Mouse (Mus musculus) stomach, postnatal 0 days (tissue): Measurements from ENCODE around the gene Sim2. TPM values are rescaled to one million over a fixed set of nuclear protein-coding genes. Genes with fewer than 3 reads are reported as not detected.

ENCODE experiments used
- ATAC-seq: fragments of 200-750 bp; cut with Nextera tagmentation; 2 replicates; pipeline ENCODE4 v1.8.0; 2017; ENCODE audit not compliant: low FRiP score, low TSS enrichment
- DNase-seq: peaks from one replicate; pipeline ENCODE4 v3.0.0-alpha.2; 2016; ENCODE audit warnings: low spot score
- H3K27ac ChIP-seq: fragments of 300-500 bp; sonication (generic); replicated peaks from 2 replicates; pipeline ENCODE4 v1.5.1; 2014; ENCODE audit warnings: mild to moderate bottlenecking, control low read depth
- H3K27me3 ChIP-seq: fragments of 300-500 bp; sonication (generic); 2 replicates; pipeline ENCODE4 v1.6.1; 2014; ENCODE audit warnings: low read length; ENCODE audit not compliant: control insufficient read depth, insufficient read depth
- H3K36me3 ChIP-seq: fragments of 300-500 bp; sonication (generic); 2 replicates; pipeline ENCODE4 v1.6.1; 2014; ENCODE audit warnings: low read length, mixed read lengths; ENCODE audit not compliant: control insufficient read depth, insufficient read depth
- H3K4me1 ChIP-seq: fragments of 300-500 bp; sonication (generic); replicated peaks from 2 replicates; pipeline ENCODE4 v1.6.1; 2014; ENCODE audit warnings: antibody characterized with exemption; ENCODE audit not compliant: control insufficient read depth, insufficient read depth
- H3K4me2 ChIP-seq: fragments of 300-500 bp; sonication (generic); replicated peaks from 2 replicates; pipeline ENCODE4 v1.6.1; 2014; ENCODE audit warnings: low read depth, mild to moderate bottlenecking, control low read depth, moderate library complexity
- H3K4me3 ChIP-seq: fragments of 300-500 bp; sonication (generic); 2 replicates; pipeline ENCODE4 v1.5.1; 2014; ENCODE audit warnings: low read depth, low read length, control low read depth
- H3K9ac ChIP-seq: fragments of 300-500 bp; sonication (generic); 2 replicates; pipeline ENCODE4 v1.6.1; 2014; ENCODE audit warnings: mild to moderate bottlenecking, low read length, control low read depth, mixed read lengths
- H3K9me3 ChIP-seq: fragments of 300-500 bp; sonication (generic); 2 replicates; pipeline ENCODE4 v1.6.1; 2016; ENCODE audit warnings: low read length; ENCODE audit not compliant: control insufficient read depth
- CTCF ChIP-seq: IDR thresholded peaks from 2 replicates; pipeline ENCODE4 v1.5.1; 2016; ENCODE audit warnings: antibody characterized with exemption, low read depth, mild to moderate bottlenecking, moderate library complexity
- EP300 ChIP-seq: optimal IDR thresholded peaks from 2 replicates; pipeline ENCODE3; 2016; ENCODE audit warnings: antibody characterized with exemption
- WGBS: fragments of 180-500 bp; shearing (Covaris S2); extraction: QIAGEN DNeasy Blood & Tissue Kit; methylation state at CpG from one replicate; pipeline ENCODE4 v1.1.7; 2014; 5-methylcytosine and 5-hydroxymethylcytosine counted together
- polyA plus RNA-seq: library from polyadenylated mRNA; unstranded; fragments of >200 nt; fragmentation: Nextera tagmentation; extraction: Ambion mirVana; gene quantifications from 2 replicates; pipeline ENCODE4 v1.2.1, GENCODE M21; 2015

Gene Sim2
- polyA plus RNA-seq, 1 experiment from 2014 or later, result 0.17 TPM

DNA sequence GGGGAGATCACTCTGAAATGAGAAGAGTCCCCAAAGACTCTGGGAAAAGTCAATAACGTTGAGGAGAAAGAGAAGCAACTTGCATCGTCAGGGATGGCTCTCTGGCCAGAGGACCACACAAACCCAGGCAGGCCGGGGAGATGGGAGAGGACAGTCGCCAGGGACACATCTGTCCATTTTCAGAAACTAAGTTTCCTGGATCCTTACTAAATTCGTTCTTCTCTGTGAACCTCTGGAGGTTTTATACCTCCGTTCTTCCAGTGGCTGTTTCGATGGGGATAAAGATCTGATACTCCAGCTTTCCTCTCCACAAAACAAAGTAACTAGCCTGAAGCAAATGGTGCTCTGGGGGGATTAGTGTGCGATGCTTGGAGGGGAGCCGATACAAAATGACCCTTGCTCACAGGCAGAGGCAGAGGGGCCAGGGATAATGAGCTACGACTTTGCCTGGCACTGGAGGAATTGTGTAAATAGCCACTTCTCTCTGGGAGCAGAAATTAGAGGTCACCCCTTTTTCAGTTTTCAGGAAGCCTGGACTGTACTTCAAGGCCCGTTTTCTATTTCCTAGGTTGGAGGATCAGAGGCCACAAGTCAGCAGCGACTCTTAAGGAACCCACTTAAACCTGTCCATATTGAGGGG is 7.9 kb downstream of the Sim2 start:
- Histone ChIP-seq H3K4me2 (no peak overlapping the region), H3K4me3 (no peak overlapping the region), H3K27ac (no peak overlapping the region), H3K27me3 (peaks cover 20% of the 10 kb centered on the region; the same call in 1 of the 2 replicates), H3K36me3 (no peaks in the 10 kb centered on the region), H3K9me3 (no peaks in the 10 kb centered on the region), H3K4me1 (no peaks in the 10 kb centered on the region), H3K9ac (no peak overlapping the region)
- ATAC-seq (no peak), DNase-seq (no peak)
- 12% methylated on average over 12 of the region's 12 CpGs for WGBS
- TF ChIP-seq CTCF, result no peak
- no peak for TF ChIP-seq EP300

DNA sequence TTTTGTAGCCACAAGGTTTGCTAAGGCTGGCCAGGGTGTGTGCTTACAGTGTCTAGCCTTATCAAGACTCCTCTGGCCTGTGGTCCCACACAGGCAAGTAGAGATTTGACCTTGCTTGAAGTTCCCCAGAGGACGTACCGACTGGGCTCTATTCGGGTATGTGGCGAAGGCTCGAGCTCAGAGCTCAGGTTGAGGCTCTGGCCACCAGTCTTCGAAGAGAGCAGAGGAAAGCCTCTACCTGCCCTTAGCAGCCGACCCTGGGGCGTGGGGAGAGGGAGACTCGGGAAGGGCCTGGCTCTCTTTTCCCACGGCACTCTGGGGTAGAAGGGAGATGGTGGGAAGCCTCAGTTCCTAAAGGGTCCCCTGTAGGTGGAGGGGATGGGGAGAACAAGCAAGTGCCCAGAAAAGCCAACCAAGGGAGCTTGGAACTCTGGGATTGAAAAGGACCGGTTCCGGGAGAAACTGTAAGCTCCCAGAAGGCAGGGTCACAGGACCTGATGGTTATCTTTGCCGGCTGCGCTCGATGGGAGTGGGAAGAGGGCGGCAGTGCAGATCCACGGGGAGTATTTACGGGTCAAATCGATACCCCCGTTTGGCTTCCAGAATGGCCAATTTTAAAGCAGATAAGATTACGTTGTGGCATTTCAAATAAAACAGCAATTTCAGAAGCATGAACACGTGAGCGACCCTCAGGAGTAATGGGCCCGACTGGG is 8.6 kb downstream of the Sim2 start:
- Histone ChIP-seq H3K36me3 (no peaks in the 10 kb centered on the region), H3K4me1 (no peaks in the 10 kb centered on the region), H3K9ac (no peak overlapping the region), H3K9me3 (no peaks in the 10 kb centered on the region), H3K27ac (no peak overlapping the region), H3K27me3 (peaks cover 22% of the 10 kb centered on the region; the same call in 1 of the 2 replicates), H3K4me3 (no peak overlapping the region), H3K4me2 (no peak overlapping the region)
- DNase-seq (no peak), ATAC-seq (no peak)
- TF ChIP-seq CTCF (no peak), EP300 (no peak)
- 17% methylated on average over 24 of the region's 24 CpGs for WGBS

DNA sequence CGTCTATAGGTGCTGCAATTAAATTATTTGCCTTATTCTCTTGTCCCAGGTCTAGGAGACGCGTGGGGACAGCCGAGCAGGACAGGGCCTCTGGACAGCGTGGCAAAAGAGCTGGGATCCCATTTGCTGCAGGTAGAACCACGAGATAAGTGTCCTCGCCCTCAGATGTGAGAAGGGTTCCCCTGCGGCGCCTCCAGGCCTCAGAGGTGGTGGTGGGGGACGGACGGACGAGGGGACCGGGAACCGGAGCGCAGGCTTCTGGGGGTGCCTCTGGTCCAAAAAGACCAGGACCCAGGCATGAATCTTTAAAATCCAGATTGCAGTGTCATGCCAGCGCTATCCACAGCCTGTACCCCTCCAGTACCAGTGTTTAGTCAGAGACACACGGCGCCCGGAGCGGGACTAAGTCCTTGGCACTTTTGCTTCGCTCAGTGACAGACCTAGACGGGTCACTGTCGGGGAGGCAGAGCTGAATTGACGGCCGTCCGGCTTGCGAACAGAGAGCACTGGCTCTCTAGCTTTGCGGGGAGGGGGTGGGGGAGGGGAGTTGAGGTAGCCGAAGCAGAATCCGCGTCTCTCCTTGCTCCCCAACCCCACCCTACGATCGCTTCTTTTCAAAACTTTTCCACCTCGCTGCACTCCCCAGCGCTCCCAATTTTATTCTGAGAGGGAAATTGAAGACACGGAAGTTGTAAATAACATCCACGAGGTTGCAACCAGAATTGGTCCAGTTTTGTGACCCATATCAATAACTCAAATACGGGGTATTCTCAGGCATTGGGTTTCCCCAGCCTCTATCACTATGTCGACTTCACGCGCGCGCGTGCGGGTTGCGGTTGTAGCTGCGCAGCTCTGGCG is 9.7 kb downstream of the Sim2 start:
- ATAC-seq (0 out of 2 replicates have a peak, but pooled peaks have one; percentile 9), DNase-seq (no peak)
- Histone ChIP-seq H3K36me3 (no peaks in the 10 kb centered on the region), H3K27me3 (peaks cover 19% of the 10 kb centered on the region; the same call in 1 of the 2 replicates), H3K9ac (no peak overlapping the region), H3K4me2 (no peak overlapping the region), H3K4me1 (no peaks in the 10 kb centered on the region), H3K9me3 (no peaks in the 10 kb centered on the region), H3K4me3 (no peak overlapping the region), H3K27ac (no peak overlapping the region)
- 7% methylated on average over 48 of the region's 48 CpGs for WGBS
- TF ChIP-seq CTCF, result no peak

DNA sequence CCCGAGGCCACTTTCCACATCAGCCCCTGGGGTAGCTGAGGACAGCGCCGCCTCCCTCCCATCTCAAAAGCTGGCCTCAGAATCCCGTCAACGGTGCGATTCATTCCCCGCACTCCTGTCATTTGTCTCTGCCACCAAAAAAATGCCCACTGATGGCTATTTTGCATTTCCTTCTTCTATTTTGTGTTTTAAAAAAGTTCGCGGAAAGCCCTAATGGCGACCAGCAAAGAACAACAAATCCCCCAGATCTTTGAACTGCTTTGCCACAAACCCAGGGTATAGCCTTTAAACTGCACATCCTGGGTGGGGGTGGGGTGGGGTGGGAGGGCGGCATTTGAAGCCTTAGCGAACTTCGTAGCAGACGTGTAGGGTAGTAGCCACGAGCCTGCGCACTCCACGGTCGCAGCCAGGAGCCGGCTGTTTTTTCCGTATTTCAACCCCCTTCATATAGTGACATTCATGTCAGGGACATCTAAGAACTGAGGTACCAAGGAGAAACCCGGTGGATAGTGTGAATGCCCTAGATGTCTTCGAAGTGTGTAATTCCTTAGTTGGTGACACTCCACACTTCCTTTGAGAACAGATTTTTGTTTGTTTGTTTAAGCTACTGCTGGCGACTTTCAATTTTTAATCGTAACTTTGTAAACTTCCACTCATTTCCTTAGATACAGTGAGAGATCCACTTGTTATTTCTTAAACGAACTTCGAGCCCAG is 10.5 kb downstream of the Sim2 start:
- H3K27ac ChIP-seq, result no peak overlapping the region
- peaks cover 14% of the 10 kb centered on the region; the same call in 1 of the 2 replicates for H3K27me3 ChIP-seq
- ATAC-seq (no peak), DNase-seq (no peak)
- TF ChIP-seq CTCF (no peak), EP300 (no peak)
- 10% methylated on average over 26 of the region's 26 CpGs for WGBS
- H3K4me3 ChIP-seq, result no peak overlapping the region
- H3K36me3 ChIP-seq, result no peaks in the 10 kb centered on the region
- no peak overlapping the region for H3K9ac ChIP-seq
- no peaks in the 10 kb centered on the region for H3K4me1 ChIP-seq
- H3K4me2 ChIP-seq, result no peak overlapping the region
- no peaks in the 10 kb centered on the region for H3K9me3 ChIP-seq

DNA sequence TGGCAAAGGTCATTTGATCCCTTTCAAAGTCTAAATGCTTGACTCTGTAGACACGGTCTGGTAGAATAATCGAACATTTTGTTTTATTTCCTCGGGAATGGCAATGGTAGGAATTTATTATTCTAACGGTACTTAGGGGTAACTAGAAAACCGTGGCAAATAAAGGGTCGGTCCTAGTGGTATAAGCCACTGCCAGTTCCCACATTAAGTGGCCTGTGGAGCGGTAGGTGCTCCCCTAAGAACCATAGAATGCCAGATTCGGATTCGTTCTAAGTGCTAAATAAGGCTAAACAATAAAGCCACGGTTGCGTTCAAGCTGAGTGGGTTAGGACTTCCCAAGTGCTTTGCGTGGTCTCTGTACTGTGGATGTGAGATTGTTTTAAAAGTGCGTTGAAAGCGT is 11.7 kb downstream of the Sim2 start:
- 15% methylated on average over 14 of the region's 14 CpGs for WGBS
- no peak for TF ChIP-seq CTCF
- no peak for TF ChIP-seq EP300
- H3K36me3 ChIP-seq, result no peaks in the 10 kb centered on the region
- ATAC-seq, result no peak
- peaks cover 14% of the 10 kb centered on the region; the same call in 1 of the 2 replicates for H3K27me3 ChIP-seq
- H3K27ac ChIP-seq, result no peak overlapping the region
- no peak overlapping the region for H3K4me2 ChIP-seq
- no peaks in the 10 kb centered on the region for H3K4me1 ChIP-seq
- H3K9ac ChIP-seq, result no peak overlapping the region
- H3K4me3 ChIP-seq, result no peak overlapping the region
- no peak for DNase-seq
- H3K9me3 ChIP-seq, result no peaks in the 10 kb centered on the region
